Mouse (Mus musculus): ENCODE measurements around the gene Dnajc28.

- TF ChIP-seq POLR2A (IDR thresholded peaks at IDR 0.05; ENCODE audit: low read depth, low read length), result no peak
- no peak for TF ChIP-seq CTCF (IDR thresholded peaks at IDR 0.05; ENCODE audit: borderline replicate concordance, insufficient read depth, low read length)
Observed at GRCm38 (mm10) chr16:91632439-91632838, 13.6 kb upstream of the Dnajc28 start.

All from embryonic fibroblast, embryonic 13.5 days (primary cell).